Mouse (Mus musculus): ENCODE measurements around the gene Ppl.

Ppl gene

GRCm38 (mm10) chr16:5132401-5132801 is at the start of gene Ppl:
Gene Ppl, minus strand, starts transcription at chr16:5132421.
- TF ChIP-seq GATA4 (IDR thresholded peaks at IDR 0.05; ENCODE audit: insufficient replicate concordance, low read length), result no peak

GRCm38 (mm10) chr16:5172636-5173035 is 40.4 kb upstream of the Ppl start:
- no peak for TF ChIP-seq GATA4 (IDR thresholded peaks at IDR 0.05; ENCODE audit: insufficient replicate concordance, low read length)

- peak; percentile 42; the same call in 1 of the 2 replicates for TF ChIP-seq GATA4 (IDR thresholded peaks at IDR 0.05; ENCODE audit: insufficient replicate concordance, low read length)
Measured at GRCm38 (mm10) chr16:5168829-5169228, 36.6 kb upstream of the Ppl start.

GRCm38 (mm10) chr16:5168038-5168437 is 35.8 kb upstream of the Ppl start:
- no peak for TF ChIP-seq GATA4 (IDR thresholded peaks at IDR 0.05; ENCODE audit: insufficient replicate concordance, low read length)

GRCm38 (mm10) chr16:5164327-5164726 is 32.1 kb upstream of the Ppl start:
- no peak for TF ChIP-seq GATA4 (IDR thresholded peaks at IDR 0.05; ENCODE audit: insufficient replicate concordance, low read length)

DNA sequence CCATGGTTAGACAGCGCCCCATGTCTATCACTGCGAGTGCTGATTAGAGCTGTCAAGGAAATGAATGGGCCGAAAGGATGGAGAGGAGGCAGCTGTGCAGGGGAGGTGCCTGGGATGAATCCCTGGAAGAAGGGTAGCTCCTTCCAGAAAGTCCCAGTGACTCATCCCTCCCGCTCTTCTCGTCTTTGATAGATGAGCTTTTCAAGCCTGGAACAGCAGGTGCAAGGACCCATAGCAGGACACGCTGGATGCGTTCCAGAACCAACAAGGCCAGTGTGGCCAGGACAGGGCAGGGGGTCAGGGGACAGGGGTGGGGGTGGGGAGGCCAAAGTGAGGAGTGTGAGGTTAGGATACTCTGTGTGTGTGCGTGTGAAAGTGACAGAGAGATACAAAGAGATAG is 27.0 kb upstream of the Ppl start:
- TF ChIP-seq GATA4 (IDR thresholded peaks at IDR 0.05; ENCODE audit: insufficient replicate concordance, low read length), result no peak

DNA sequence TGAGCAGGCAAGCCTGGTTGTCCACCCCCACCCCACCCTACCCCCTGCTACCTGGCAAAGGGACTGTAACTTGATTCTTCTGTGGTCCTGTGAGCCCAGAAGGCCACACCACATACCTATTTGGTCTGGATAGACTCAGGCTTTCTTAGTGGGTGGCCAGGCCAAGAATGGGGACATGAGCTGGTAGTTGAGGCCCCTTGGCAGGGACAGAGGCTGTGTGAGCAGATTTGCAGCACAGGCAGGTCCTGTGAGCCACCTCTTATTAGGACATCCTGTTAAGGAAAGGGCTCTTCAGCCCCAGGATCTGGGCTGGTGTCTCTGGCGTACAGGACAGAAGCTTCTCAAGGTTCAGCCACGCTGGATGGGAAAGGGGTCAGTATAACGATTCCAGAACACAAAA is 24.9 kb upstream of the Ppl start:
- no peak for TF ChIP-seq GATA4 (IDR thresholded peaks at IDR 0.05; ENCODE audit: insufficient replicate concordance, low read length)

DNA sequence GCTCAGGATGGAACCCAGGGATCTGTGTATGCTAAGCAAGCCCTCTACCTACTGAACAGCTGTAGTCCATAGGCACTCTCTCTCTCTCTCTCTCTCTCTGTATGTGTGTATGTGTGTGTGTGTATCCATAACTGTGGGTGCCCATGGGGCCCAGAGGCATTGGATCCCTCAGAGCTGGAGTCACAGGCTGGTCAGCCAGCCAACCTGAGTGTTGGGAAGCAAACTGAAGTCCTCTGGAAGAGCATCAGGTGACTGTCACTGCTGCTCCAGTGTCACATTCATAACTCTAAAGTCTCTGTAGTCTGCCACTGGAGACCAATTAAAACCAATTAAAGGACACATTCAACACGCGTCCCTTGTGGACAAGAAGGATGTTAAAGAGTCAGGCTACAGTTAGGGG is 24.3 kb upstream of the Ppl start:
- TF ChIP-seq GATA4 (IDR thresholded peaks at IDR 0.05; ENCODE audit: insufficient replicate concordance, low read length), result no peak

GRCm38 (mm10) chr16:5155014-5155413 is 22.8 kb upstream of the Ppl start:
- no peak for TF ChIP-seq GATA4 (IDR thresholded peaks at IDR 0.05; ENCODE audit: insufficient replicate concordance, low read length)

DNA sequence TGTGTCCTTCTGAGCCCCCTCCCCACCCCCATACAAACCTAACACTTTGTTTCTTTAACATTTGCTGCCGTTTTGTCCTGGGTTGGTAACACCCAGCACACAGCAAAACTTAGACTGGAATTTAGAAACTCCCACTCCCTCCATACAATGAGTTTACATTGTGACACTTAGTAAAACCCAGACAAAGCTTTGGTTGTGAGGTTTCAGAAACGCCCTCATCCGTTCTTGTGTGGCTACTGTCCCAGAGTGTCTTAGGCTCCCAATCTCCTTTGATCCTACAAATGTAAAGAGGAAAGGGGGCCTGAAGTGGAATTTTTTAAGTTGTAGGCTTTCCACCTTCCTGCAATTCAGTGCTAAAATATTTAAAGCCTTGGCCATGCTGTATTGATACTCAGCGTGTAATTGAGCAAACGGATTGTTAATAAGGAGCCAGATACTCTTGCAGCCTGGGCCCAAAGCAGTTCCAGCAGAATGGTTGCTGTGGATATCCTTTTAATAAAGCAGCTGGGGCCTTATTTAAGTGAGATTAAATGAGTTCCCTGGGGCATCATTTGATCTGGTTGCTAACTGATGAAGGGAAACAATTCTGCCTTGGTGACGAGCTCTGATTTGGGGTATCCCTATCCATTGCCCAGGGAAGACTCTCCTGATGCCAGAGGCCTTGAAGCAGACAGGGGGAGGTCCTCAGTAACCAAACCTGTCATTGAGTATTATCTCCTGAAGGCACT is 21.2 kb upstream of the Ppl start:
- no peak for TF ChIP-seq GATA4 (IDR thresholded peaks at IDR 0.05; ENCODE audit: insufficient replicate concordance, low read length)

- TF ChIP-seq GATA4 (IDR thresholded peaks at IDR 0.05; ENCODE audit: insufficient replicate concordance, low read length), result no peak
Measured at GRCm38 (mm10) chr16:5150544-5150943, 18.3 kb upstream of the Ppl start.

GRCm38 (mm10) chr16:5147037-5147385 is 14.8 kb upstream of the Ppl start, which contains the start of gene Sec14l5:
Gene Sec14l5, plus strand, starts transcription at chr16:5147109.
- TF ChIP-seq GATA4 (IDR thresholded peaks at IDR 0.05; ENCODE audit: insufficient replicate concordance, low read length), result no peak

DNA sequence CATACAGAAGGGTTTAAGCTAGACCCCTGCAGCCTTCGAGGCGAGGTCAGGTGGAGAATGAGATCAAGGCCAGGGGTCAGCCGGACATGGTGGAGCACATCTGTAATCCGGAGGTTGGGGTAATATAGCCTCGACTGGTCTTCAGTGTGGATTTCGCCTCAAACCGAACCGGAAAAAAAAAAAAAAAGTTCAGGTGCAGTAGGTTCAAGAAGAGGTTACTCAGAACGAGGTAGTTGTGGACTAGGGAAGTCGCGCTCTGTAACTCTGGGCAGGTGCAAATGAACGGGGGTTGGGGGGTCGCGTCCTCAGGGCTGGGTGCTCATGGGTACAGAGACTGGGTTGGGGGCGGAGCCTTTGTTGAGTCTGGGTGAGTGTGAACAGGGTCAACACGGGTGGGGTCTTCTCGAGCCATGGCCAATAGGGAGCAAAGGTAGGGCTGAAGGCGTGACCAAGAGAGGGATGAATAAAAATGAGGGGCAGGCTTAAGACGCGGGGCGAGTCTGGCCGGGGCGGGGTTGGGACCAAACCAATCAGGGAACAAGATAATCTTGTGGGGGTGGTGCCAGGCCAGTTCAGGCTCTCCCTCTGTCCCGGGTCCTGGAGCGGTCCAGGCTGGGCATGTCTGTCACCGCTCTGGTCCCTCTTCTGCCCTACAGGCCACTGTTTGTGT is 14.3 kb upstream of the Ppl start:
- TF ChIP-seq GATA4 (IDR thresholded peaks at IDR 0.05; ENCODE audit: insufficient replicate concordance, low read length), result no peak; the same call in 1 of the 2 replicates

DNA sequence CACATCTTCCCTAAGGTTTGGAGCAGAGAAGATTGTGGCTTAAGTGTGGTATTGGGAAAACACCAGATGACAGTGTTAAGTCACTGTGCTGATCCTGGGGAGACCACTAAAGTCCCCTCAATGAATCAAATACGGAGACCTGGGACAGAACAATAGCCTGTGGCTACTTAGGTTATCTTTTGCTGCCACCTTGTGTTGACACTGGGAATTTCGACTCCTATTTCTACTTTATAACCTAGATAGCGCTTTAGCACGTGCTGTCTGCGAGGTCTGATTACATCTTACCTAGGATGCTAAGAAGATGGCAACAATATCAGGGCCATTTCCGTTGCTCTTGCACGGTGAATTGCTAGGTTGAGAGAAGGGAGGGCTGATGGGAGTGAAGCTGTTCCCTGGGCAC is 13.3 kb upstream of the Ppl start:
- peak; percentile 11; the same call in 1 of the 2 replicates for TF ChIP-seq GATA4 (IDR thresholded peaks at IDR 0.05; ENCODE audit: insufficient replicate concordance, low read length)

GRCm38 (mm10) chr16:5139741-5140140 is 7.5 kb upstream of the Ppl start:
- TF ChIP-seq GATA4 (IDR thresholded peaks at IDR 0.05; ENCODE audit: insufficient replicate concordance, low read length), result no peak

DNA sequence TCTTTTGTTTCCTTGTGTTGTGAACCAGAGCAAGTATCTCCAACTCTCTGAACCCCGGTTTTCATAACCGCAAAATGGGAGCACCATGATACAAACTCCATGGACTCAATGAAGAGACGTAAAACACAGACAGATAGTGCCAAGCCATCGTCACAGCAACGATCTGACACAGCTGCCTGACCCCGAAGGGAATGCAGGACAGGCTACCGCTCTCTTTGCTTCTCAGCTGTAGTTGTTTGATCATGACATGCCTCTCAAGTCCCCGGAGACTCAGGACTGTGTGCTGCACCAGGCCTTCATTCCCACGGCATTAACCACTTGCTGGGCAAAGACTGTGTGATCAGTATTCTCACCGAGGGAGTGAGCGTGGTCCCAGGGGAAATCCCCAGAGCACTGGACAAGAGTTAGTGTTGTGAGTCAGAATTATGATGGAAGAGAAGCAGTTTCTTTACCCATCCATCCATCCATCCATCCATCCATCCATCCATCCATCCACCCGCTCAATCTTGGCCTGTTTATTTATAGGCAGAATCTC is 4.9 kb upstream of the Ppl start:
- TF ChIP-seq GATA4 (IDR thresholded peaks at IDR 0.05; ENCODE audit: insufficient replicate concordance, low read length), result no peak

Data from liver, adult (tissue).